Comparison of ENCODE assay signal across 1 mouse cellular context in the genomic region with DNA sequence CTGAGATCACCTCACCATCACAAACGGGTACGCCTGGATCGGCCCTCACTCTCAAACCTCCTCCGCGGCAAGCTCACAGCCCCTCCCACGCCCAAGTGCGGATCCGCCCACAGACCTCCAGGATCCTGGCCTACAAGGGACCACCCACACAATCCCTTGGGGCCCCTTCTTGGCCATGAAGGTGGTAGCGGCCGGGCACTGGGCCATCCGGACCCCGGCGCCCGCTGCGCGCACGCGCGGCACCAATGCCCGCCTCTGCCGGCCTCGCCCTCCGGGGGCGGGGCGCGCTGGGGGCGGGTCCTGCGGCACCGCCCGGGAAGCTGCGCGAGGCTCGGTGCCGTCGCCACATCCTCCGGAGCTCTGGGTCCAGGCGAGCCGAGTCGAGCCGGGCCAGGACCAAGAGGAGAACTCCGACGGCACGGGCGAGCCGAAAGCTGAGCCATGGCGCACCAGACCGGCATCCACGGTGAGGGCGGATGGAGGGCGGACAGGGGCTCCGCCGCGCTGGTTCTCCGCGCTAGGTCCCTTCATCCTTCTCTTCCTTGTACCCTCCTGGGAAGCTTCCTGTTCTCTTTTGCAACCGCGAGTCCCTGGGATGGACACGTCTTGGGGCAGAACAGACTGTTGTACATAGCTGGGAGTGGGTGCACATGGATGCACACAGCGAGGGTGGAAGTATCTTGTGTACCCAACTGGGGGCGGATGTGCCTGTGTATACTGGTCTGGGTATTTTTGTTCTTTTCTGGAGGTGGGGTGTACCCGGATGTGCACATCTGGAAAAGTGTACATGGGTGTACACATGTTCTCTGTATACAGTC.
TF ChIP-seq lines count a peak whose summit lies in the region.

Gene Twf2, plus strand, starts transcription at position 290 of the 818 bp plus-strand sequence.

TF ChIP-seq in CH12.LX, 34 proteins besides CTCF, POLR2A, EP300 and RAD21 (continued from another document):
- TF ChIP-seq HCFC1 (IDR thresholded peaks at IDR 0.05; ENCODE audit: low read depth, low read length) (no peak; the same call in 1 of the 2 replicates), KAT2A (IDR thresholded peaks at IDR 0.05; ENCODE audit: insufficient replicate concordance, low read length) (0 out of 2 replicates have a peak, but pooled peaks have one; percentile 41), JUN (IDR thresholded peaks at IDR 0.05; ENCODE audit: insufficient read depth, low read depth, low read length) (no peak), ZMIZ1 (IDR thresholded peaks at IDR 0.05; ENCODE audit: low read depth, low read length) (peak; percentile 77; the same call in 1 of the 2 replicates), ELF1 (IDR thresholded peaks at IDR 0.05; ENCODE audit: low read depth, low read length) (peak; percentile 53; the same call in 1 of the 2 replicates), ZKSCAN1 (IDR thresholded peaks at IDR 0.05; ENCODE audit: borderline replicate concordance, low read depth, low read length) (no peak), NRF1 (IDR thresholded peaks at IDR 0.05; ENCODE audit: low read depth, low read length) (peak; percentile 96), UBTF (IDR thresholded peaks at IDR 0.05; ENCODE audit: low read depth, low read length) (0 out of 2 replicates have a peak, but pooled peaks have one; percentile 40), MYC (IDR thresholded peaks at IDR 0.05; ENCODE audit: low read depth, low read length) (no peak), POLR2AphosphoS2 (IDR thresholded peaks at IDR 0.05; ENCODE audit: low read depth, low read length) (0 out of 2 replicates have a peak, but pooled peaks have one; percentile 52), TBP (conservative IDR thresholded peaks at IDR 0.05; ENCODE audit: low read depth, low read length) (no peak), MAFK (IDR thresholded peaks at IDR 0.05; ENCODE audit: insufficient replicate concordance, low read length) (no peak), MAZ (IDR thresholded peaks at IDR 0.05; ENCODE audit: low read depth, low read length) (0 out of 2 replicates have a peak, but pooled peaks have one; percentile 70), NELFE (IDR thresholded peaks at IDR 0.05; ENCODE audit: low read depth, low read length) (peak; percentile 64; the same call in 1 of the 2 replicates), IRF4 (IDR thresholded peaks at IDR 0.05; ENCODE audit: low read depth, low read length) (no peak), ZC3H11A (IDR thresholded peaks at IDR 0.05; ENCODE audit: low read depth, low read length) (no peak), MAX (IDR thresholded peaks at IDR 0.05; ENCODE audit: low read length) (no peak), USF2 (conservative IDR thresholded peaks at IDR 0.05; ENCODE audit: low read depth, low read length) (no peak), MEF2A (IDR thresholded peaks at IDR 0.05; ENCODE audit: borderline replicate concordance, low read depth, low read length) (0 out of 2 replicates have a peak, but pooled peaks have one; percentile 20), CHD2 (IDR thresholded peaks at IDR 0.05; ENCODE audit: low read length) (no peak), USF1 (IDR thresholded peaks at IDR 0.05; ENCODE audit: low read depth, low read length) (no peak), TCF12 (IDR thresholded peaks at IDR 0.05; ENCODE audit: low read depth, low read length) (peak; percentile 50; the same call in 1 of the 2 replicates), ETS1 (conservative IDR thresholded peaks at IDR 0.05; ENCODE audit: low read depth, low read length) (no peak), E2F4 (IDR thresholded peaks at IDR 0.05; ENCODE audit: insufficient replicate concordance, low read depth, low read length) (no peak), PAX5 (IDR thresholded peaks at IDR 0.05; ENCODE audit: low read length) (no peak), SMC3 (IDR thresholded peaks at IDR 0.05; ENCODE audit: low read depth, low read length) (no peak; the same call in 1 of the 2 replicates), RCOR1 (conservative IDR thresholded peaks at IDR 0.05; ENCODE audit: low read depth, low read length) (no peak), CHD1 (IDR thresholded peaks at IDR 0.05; ENCODE audit: low read depth, low read length) (no peak; the same call in 1 of the 2 replicates), ZNF384 (IDR thresholded peaks at IDR 0.05; ENCODE audit: low read depth, low read length) (no peak), MXI1 (IDR thresholded peaks at IDR 0.05; ENCODE audit: low read depth, low read length) (peak; percentile 76), BHLHE40 (IDR thresholded peaks at IDR 0.05; ENCODE audit: low read depth, low read length) (peak; percentile 32; the same call in 1 of the 2 replicates)
